Mouse (Mus musculus) embryonic stem cell, embryonic (primary cell): ENCODE measurements around the gene Akt1s1.

Source experiments
- CTCF ChIA-PET, 4 experiments: fragments of 300-600 bp in 2 of 4; fragments of 350-600 bp in 2 of 4; sonication (Branson Sonifier 250); formaldehyde crosslinking; loops; one replicate each; lab custom pipeline; 2022; ENCODE audit warnings: inconsistent platforms in 2 of 4; lab: Charles Lee
- POLR2A ChIA-PET, 4 experiments: fragments of 300-600 bp in 2 of 4; fragments of 350-600 bp in 2 of 4; sonication (Branson Sonifier 250); formaldehyde crosslinking; loops; one replicate each; lab custom pipeline; 2022; ENCODE audit warnings: antibody characterized with exemption in 4 of 4, inconsistent platforms in 1 of 4; lab: Charles Lee

Akt1s1 gene

DNA sequence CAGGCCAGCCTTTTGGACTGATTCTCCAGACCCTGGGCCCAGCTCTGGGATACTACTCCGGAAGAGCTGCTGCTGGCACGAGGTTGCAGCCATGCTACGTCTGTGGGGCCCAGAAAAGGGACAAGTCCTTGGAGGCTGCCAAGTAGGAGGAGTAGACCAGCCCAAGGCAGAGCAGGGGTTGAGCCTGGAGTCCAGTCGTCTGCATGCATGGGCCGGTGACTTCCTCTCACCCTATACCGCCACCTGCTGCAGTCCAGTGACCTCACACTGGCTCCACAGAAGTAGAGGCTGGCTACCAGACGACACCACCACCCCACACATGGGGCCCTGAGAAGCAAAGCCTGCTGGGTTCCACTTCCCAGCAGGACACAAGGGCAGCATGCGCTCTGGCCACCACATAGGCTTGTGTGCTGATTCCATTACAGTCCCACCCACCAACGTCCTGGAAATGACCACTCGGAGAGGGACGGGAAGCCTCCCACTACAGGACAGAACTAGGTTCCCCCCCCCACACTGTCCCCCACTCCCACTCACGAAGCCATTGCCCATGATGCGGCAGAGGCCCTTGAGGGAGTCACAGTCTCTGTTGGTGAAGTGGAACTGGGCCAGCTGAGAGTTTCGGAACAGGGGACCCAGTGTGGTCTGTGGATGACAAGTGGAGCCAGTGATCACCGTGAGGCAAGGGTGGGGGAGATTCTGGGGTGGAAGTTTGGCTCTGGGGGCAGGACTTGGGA is 17.7 kb downstream of the Akt1s1 start:
- CTCF ChIA-PET, result interaction anchor here in 1 of 4 experiments (1.0 kb wide), 1 partner anchor 216 kb away, joined by 3 read pairs; no protein-coding TSS in a partner anchor
- POLR2A ChIA-PET, result interaction anchor here in 3 of 4 experiments (0.6 to 52.0 kb wide), 21 partner anchors 9 to 462 kb away, joined by 3 to 2007 read pairs (median 4); partner anchors contain the start of genes Akt1s1 (in 2 of the 3), Atf5 (in 2 of the 3), Il4i1 (in 2 of the 3) and Nup62 (in 2 of the 3)

DNA sequence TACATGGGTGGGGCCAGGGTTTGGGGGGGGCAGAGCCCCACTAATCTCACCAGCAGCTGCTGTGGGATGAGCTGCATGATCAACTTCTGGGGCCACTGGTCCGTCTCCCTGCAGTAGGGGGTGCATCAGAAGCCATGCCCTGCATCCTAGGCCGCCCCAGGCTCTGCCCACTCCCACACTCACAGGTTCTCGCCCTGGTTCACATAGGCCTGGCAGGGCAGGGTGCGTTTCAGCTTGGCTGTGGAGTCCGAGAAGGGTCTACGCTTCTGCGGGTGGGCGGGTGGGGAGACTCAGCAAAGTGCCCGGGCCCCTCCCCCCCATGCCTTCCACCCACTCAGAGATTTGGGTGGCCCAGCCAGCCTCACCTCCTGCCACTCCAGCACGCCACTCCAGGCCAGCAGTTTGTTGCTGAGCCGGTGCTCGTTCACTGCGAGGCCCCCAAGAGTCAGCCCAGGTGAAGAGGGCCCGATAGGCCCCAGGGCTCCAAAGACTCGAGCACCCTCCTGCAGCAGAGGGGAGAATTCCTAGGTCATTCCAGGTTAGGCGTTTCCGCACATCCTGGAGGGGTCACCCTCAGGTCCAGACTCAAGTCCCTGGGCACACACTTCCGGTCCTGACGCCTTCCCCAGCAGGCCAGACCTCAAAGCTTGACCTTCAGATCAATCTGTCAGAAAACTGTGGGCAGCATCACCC is 18.4 kb downstream of the Akt1s1 start:
- CTCF ChIA-PET, result interaction anchor here in 1 of 4 experiments (1.0 kb wide), 1 partner anchor 217 kb away, joined by 3 read pairs; no protein-coding TSS in a partner anchor
- POLR2A ChIA-PET, result interaction anchor here (0.6 to 52.0 kb wide), 18 partner anchors 10 to 463 kb away, joined by 3 to 2007 read pairs (median 6); partner anchors contain the start of genes Pnkp (in 3 of the 4), Akt1s1 (in 2 of the 4), Atf5 (in 2 of the 4) and Il4i1 (in 2 of the 4)

DNA sequence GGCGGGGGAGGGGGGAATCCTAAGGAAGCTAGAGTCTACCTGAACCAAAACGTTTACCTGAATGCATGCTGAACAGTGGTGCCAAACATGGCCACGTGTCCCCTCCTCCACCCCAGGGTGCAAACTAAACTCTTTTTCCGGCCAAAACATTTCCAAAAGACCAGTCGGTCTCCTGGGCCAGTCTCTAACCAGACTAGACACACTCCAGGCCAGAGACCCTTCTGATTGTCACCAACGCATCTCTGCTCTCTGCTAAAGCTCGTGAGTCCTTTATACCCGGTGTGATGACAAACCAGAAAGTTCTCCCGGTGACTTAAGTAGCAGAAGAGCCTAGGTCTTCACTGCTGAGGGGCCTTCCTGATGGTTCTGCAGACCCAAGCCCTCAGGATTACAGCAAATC is 19.0 kb downstream of the Akt1s1 start:
- ChIA-PET CTCF (interaction anchor here in 1 of 4 experiments (0.7 kb wide), 1 partner anchor 108 kb away, joined by 4 read pairs; no protein-coding TSS in a partner anchor), POLR2A (interaction anchor here (0.7 to 52.0 kb wide), 21 partner anchors 8 to 159 kb away, joined by 3 to 2007 read pairs (median 6); partner anchors contain the start of genes Akt1s1 (in 3 of the 4), Tbc1d17 (in 3 of the 4), Atf5 (in 2 of the 4) and Il4i1 (in 2 of the 4))

DNA sequence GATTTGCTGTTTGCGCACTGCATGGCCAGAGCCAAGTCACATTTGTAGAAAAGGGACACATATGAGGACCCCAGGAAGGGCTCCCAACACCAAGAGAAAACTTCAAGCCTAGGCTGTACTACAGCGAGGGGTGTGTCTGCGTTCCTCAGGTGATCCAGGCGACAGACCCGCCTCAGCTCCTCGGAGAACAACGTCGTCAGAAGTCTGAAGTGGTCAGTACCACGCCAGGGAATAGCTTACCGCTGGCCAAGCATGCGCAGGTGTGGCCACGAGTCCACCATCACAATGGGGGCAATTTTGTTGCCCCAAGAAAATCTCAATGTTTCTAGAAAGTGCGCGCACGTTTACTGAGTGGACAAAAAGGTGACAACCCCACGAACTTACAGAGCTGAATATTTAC is 19.7 kb downstream of the Akt1s1 start:
- ChIA-PET POLR2A (interaction anchor here (0.5 to 52.0 kb wide), 25 partner anchors 8 to 745 kb away, joined by 3 to 2007 read pairs (median 7); partner anchors contain the start of genes Akt1s1 (in 3 of the 4), Tbc1d17 (in 3 of the 4), Atf5 (in 2 of the 4) and Il4i1 (in 2 of the 4)), CTCF (interaction anchor here in 3 of 4 experiments (0.6 to 2.3 kb wide), 3 partner anchors 8 to 213 kb away, joined by 3 to 14 read pairs (median 4); no protein-coding TSS in a partner anchor)

DNA sequence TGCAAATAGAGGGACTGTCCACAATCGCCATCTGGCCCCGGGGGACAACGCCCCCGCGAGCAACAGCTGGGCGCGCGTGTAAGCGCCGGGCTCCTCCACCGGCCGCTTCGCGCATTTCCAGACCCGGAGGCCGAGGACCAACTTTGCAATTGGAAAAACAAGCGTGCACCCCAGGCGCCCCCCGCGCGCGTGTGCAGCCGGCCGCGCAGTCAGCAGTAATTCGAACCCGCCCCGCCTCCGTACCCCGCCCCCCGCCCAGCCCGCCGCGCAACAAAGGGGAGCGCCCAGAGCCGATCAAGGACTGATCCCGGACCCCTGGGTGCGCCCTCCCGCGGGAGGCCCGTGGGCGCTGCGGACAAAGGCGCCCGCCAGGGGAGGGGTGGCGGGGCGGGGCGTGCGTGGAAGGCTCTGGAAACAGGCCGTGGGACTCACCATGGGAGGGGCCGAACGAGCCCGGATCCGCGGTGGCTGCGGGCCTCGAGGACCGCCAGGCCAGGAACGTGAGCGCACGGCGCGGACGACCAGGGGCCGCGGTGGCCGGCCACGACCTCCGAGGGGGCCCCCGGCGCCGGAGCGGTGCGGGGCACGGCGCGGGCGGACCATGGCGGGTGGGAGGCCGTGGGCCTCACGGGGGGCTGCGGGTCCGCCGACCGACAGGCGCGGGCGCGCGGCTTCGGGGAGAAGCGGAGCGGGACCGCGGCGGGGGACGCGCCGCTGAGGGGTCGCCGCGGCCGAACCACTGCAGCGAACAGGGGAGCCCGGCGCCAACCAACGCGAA is 20.3 kb downstream of the Akt1s1 start:
- POLR2A ChIA-PET, result interaction anchor here (0.5 to 52.0 kb wide), 103 partner anchors 8 to 744 kb away, joined by 3 to 2007 read pairs (median 5); partner anchors contain the start of genes Akt1s1 (in 3 of the 4), Atf5 (in 3 of the 4), Fuz (in 3 of the 4) and Il4i1 (in 3 of the 4)

DNA sequence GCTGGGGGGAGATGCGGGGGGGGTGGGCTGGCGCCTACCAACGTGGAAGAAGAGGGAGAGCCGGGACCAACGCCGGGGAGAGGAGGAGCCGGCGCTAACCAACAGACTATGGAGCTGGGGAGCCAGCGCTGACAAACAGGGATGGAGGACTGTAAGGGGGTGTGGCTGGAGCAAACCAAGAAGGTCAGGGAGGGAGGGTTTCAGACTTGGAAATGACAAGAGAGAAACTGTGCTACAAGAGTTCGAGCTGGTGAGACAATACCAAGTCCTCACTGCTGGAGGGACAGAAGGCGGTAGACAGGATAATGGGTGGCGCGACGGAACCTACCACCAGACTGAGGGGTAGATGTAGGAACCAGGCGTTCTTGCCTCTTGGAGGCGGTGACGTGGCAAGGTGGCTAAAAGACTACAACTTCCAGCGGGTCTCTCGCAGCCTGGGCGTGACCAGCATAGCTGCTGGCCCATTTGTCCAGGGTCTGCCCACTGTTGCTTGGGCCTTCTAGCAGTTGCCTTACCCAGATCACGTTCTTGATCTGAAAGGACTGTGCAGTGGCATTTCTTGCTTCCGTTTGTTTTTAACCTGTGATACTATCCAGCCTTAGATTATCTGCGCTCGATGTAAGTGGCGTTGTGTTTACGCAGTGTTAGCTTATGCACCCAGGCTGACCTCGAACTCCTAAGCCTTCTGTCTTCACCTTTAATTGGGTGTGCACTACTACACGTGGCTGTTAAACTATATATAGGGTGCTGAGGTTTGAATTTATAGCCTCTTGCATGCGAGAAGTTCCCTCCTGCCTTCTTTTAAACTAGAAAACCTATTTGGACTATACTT is 21.1 kb downstream of the Akt1s1 start, which contains the start of gene Ptov1:
Gene Ptov1, minus strand, starts transcription at position 92 of the 832 bp plus-strand sequence.
- ChIA-PET POLR2A (interaction anchor here (0.5 to 52.0 kb wide), 103 partner anchors 8 to 644 kb away, joined by 3 to 2007 read pairs (median 4); partner anchors contain the start of genes Akt1s1 (in 3 of the 4), Atf5 (in 3 of the 4), Fuz (in 3 of the 4) and Il4i1 (in 3 of the 4)), CTCF (interaction anchor here (0.6 to 2.7 kb wide), 18 partner anchors 8 to 996 kb away, joined by 3 to 15 read pairs (median 4); partner anchors contain the start of genes Akt1s1 (in 1 of the 4), Fuz (in 1 of the 4), Pnkp (in 1 of the 4) and Prmt1 (in 1 of the 4))

More for the DNA sequence above, 20.3 kb downstream of the Akt1s1 start:
- CTCF ChIA-PET, result interaction anchor here (0.6 to 2.7 kb wide), 15 partner anchors 8 to 996 kb away, joined by 3 to 15 read pairs (median 4); partner anchors contain the start of genes Akt1s1 (in 1 of the 4), Fuz (in 1 of the 4), Pnkp (in 1 of the 4) and Tbc1d17 (in 1 of the 4)

DNA sequence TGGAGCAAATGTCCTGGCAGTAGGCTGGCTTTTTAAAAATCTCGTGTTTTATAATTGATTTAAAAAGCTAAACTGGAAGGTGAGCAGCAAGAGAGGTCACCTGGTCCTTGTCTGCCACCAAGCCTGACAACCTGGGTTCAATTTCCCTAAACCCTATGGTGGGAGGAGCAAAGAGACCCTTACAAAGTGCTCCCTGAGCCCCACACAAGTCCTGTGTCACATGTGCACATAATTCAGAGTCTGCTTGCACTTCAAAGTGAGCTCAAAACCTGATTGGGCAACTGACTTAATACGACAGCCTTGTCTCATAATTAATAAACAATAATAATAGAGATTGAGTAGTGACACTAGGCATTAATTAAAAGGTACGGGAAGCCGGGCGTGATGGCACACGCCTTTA is 21.8 kb downstream of the Akt1s1 start:
- CTCF ChIA-PET, result interaction anchor here in 3 of 4 experiments (0.8 to 2.7 kb wide), 11 partner anchors 10 to 343 kb away, joined by 3 to 15 read pairs (median 4); partner anchors contain the start of gene Prmt1 (in 1 of the 3)
- POLR2A ChIA-PET, result interaction anchor here (0.6 to 52.0 kb wide), 65 partner anchors 9 to 491 kb away, joined by 3 to 2007 read pairs (median 7); partner anchors contain the start of genes Akt1s1 (in 3 of the 4), Atf5 (in 3 of the 4), Il4i1 (in 3 of the 4) and Med25 (in 3 of the 4)

DNA sequence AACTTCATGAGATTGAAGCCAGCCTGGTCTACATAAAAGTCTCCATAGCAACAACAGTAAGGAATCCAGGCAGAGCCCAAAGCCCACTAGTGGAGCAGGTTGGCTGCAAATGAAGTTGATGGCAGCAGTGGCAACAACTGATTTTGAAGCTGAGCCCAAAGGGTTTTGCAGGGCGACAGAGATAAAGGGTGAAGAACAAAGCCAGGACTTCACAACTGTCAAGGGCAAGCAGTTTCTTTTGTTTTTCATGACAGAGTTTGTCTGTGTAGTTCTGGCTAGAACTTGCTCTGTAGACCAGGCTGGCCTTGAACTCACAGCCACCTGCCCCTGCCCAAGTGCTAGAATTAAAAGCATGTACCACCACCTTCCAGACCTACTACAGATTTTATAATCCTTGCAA is 22.4 kb downstream of the Akt1s1 start:
- ChIA-PET POLR2A (interaction anchor here in 3 of 4 experiments (0.6 to 52.0 kb wide), 26 partner anchors 8 to 572 kb away, joined by 3 to 2007 read pairs (median 11); partner anchors contain the start of genes Akt1s1 (in 3 of the 3), Pnkp (in 3 of the 3), Tbc1d17 (in 3 of the 3) and Atf5 (in 2 of the 3)), CTCF (interaction anchor here in 3 of 4 experiments (0.6 to 2.7 kb wide), 11 partner anchors 27 to 459 kb away, joined by 3 to 10 read pairs (median 3); partner anchors contain the start of gene Prmt1 (in 1 of the 3))

DNA sequence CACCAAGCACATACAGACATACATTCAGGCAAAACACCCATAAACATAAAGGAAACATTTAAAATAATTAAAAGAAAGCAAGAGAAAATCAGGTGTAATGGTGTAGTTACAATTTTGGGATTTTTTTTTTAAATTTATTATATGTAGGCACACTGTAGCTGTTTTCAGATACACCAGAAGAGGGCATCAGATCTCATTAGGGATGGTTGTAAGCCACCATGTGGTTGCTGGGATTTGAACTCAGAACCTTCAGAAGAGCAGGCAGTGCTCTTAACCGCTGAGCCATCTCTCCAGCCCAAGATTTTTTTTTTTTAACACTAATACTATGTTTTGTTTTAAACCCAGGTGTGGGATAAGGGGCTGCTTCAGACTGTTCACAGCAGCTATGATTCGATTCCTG is 23.0 kb downstream of the Akt1s1 start:
- CTCF ChIA-PET, result interaction anchor here in 3 of 4 experiments (0.6 to 2.7 kb wide), 8 partner anchors 27 to 460 kb away, joined by 3 to 10 read pairs (median 4); no protein-coding TSS in a partner anchor
- POLR2A ChIA-PET, result interaction anchor here in 3 of 4 experiments (0.7 to 52.0 kb wide), 16 partner anchors 8 to 571 kb away, joined by 3 to 2007 read pairs (median 24); partner anchors contain the start of genes Akt1s1 (in 3 of the 3), Tbc1d17 (in 3 of the 3), Atf5 (in 2 of the 3) and Il4i1 (in 2 of the 3)

DNA sequence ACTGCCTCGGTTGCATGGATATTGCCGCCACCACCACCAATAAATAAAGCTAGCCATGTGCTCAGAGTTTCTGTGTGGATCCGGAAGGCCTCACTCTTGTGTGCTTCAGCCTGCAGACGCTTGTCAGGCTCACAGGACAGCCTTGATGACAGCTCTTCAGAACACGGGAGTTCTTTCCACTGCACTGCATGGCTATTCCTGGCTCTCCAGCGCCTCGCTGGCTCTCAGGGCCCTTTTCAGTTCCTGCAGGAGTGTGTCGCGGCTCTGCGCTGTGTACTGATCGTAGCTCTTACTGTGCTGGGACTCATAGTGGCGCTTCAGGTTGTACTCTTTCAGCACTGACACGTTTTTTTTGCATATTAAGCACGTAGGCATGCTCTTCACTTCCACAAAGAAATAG is 29.0 kb downstream of the Akt1s1 start:
- POLR2A ChIA-PET, result interaction anchor here (0.5 to 2.2 kb wide), 17 partner anchors 8 to 281 kb away, joined by 3 to 10 read pairs (median 4); partner anchors contain the start of genes Akt1s1 (in 1 of the 4), Atf5 (in 1 of the 4), Il4i1 (in 1 of the 4) and Izumo2 (in 1 of the 4)
- CTCF ChIA-PET, result no interaction called here

DNA sequence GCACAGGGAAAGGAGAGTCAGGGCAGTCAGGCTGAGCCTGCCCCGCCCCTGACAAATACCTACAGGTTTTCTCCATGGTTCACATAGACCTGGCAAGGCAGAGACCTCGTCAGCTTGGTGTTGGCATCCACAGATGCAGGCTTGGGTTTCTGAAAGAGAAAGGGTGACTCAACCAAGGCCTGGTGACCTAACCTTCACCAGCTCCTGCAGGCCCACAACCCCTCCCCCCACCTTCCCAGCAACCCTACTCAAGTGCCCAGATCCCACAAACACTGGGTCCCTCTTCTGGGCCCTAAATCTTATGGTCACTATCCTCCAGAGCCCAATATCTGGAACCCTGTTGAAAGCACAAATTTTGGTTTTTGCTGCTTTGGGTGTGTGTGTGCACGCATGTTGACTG is 34.2 kb downstream of the Akt1s1 start:
- POLR2A ChIA-PET, result interaction anchor here in 3 of 4 experiments (1.0 to 4.3 kb wide), 15 partner anchors 9 to 175 kb away, joined by 3 to 25 read pairs (median 5); partner anchors contain the start of genes Ptov1 (in 3 of the 3), Med25 (in 2 of the 3), Fuz (in 1 of the 3) and Il4i1 (in 1 of the 3)

DNA sequence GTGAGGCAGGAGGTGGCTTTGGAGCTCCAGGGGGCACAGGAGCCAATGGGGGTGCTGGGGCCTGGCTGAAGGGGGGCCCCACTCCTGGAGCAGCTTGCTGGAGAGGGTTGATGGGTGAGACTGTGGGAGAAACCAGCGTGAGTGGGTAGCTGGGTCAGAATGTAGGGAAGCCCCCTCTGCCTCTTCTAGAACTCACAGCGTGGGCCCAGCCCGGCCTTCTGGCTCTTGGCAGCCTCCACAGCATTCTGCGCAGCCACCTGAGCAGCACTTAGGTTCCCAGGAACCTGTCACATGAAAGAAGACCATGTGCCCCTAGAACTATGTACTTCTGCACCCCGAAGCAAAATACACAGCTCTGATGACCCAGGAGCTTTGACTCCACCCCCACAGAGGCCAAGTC is 35.8 kb downstream of the Akt1s1 start:
- ChIA-PET CTCF (interaction anchor here (0.5 to 1.4 kb wide), 6 partner anchors 12 to 1796 kb away, joined by 3 to 4 read pairs (median 3); partner anchors contain the start of gene Ap2a1 (in 1 of the 4)), POLR2A (interaction anchor here in 3 of 4 experiments (0.8 to 4.3 kb wide), 14 partner anchors 10 to 101 kb away, joined by 3 to 25 read pairs (median 4); partner anchors contain the start of genes Ptov1 (in 3 of the 3), Akt1s1 (in 2 of the 3), Tbc1d17 (in 2 of the 3) and Fuz (in 1 of the 3))

More for the DNA sequence above, 34.2 kb downstream of the Akt1s1 start:
- CTCF ChIA-PET, result no interaction called here

DNA sequence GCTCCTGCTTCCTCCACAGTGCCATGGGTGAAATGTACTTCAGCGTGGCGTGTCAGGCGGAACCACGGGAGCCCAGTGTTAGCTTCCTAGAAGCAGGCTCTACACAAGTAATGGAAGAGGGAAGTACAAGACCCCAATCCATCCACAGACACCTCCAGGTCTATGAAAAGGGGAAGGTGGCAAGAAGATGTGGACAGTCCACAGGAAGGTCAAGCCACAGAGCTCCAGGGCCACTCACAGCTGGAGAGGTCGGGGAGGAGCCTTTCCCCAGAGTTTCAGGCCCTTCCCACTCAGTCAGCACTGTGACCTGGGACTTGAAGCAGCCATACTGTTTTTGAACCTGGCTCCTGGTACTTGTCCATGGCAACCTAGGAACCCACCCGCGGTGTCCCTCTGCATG is 38.2 kb downstream of the Akt1s1 start:
- POLR2A ChIA-PET, result interaction anchor here in 3 of 4 experiments (0.6 to 3.0 kb wide), 7 partner anchors 10 to 178 kb away, joined by 3 to 11 read pairs (median 3); partner anchors contain the start of genes Izumo2 (in 1 of the 3) and Ptov1 (in 1 of the 3)

More for the DNA sequence above, 38.2 kb downstream of the Akt1s1 start:
- CTCF ChIA-PET, result interaction anchor here in 1 of 4 experiments (0.5 kb wide), 1 partner anchor 14 kb away, joined by 16 read pairs; no protein-coding TSS in a partner anchor
